Mouse (Mus musculus) naive thymus-derived CD4-positive, alpha-beta T cell, adult 2 months (primary cell): ENCODE data around the gene Rhox3a2.
"Not testable (repeated sequence)": the region's sequence is repeated elsewhere in the genome, so short reads cannot be mapped to it uniquely, and the experiment has no call there.

Source experiments
- DNase-seq: peaks from one replicate; pipeline ENCODE4 v3.0.0-alpha.2; 2011; ENCODE audit warnings: low read depth

Rhox3a2 gene

GRCm38 (mm10) chrX:37379728-37380127 lies at the start of gene Rhox3a2:
Gene Rhox3a2, plus strand, starts transcription at chrX:37380028.
- not testable (repeated sequence) for DNase-seq

DNA sequence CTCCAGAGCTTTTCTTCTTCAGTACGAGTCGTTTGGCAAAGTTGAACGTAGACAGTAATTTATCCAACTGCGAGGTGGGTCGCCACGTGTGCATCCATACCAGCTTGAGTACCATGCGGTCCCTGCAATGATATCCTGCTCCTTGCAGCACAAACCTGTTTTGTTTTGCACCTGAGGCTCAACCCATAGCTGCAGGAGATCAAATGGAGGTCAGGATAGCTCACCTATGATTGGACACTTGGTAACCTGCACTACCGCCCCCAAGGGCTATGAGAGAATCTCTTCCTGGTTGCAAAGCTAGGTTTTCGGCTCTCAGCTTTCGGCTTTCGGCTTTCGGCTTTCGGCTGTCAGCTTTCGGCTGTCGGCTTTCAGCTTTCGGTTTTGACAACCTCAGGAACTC lies 10.7 kb downstream of the Rhox3a2 start, which contains the start of gene Rhox4a2:
Rhox4a2 (plus strand) TSS at position 301 of the 400 bp plus-strand sequence.
- not testable (repeated sequence) for DNase-seq

DNA sequence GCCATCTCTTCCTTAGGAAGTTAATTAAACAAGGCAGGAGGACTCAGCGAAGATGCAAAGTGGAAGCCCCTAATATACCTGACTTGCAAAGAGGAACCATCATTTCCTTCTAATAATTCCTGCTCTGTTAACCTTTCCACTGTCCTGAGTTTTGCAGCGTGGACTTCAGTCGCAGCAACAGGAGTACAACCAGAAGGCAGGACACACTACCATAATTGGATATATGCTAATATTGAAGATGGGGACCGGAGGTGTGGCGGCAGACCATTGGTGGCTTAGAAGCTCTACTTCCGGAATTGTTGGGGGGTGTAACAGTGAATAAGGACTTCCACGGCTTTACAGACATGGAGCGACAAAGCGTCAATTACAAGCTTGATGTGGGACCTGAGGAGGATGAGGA lies 31.9 kb downstream of the Rhox3a2 start, which contains the start of gene Rhox2b:
Rhox2b (plus strand) TSS at position 301 of the 400 bp plus-strand sequence.
- not testable (repeated sequence) for DNase-seq

GRCm38 (mm10) chrX:37432194-37432593 lies 52.4 kb downstream of the Rhox3a2 start, which contains the start of gene Rhox4b:
Gene Rhox4b, plus strand, starts transcription at chrX:37432494.
- DNase-seq = not testable (repeated sequence)
